Mouse (Mus musculus) adipocyte (in vitro differentiated cells): Measurements from ENCODE around the gene Zcchc13.
A peak's percentile ranks its signal among the peaks of the same experiment; 100 is the strongest.
"Not testable (repeated sequence)": the region's sequence is repeated elsewhere in the genome, so short reads cannot be mapped to it uniquely, and the experiment has no call there.

ENCODE experiments used
- DNase-seq: peaks from one replicate; pipeline ENCODE4 v3.0.0-alpha.2; 2016; ENCODE audit warnings: low spot score

Zcchc13 gene

GRCm38 (mm10) chrX:103644301-103644700 lies 13.9 kb downstream of the Zcchc13 start:
- peak; percentile 21 for DNase-seq

DNA sequence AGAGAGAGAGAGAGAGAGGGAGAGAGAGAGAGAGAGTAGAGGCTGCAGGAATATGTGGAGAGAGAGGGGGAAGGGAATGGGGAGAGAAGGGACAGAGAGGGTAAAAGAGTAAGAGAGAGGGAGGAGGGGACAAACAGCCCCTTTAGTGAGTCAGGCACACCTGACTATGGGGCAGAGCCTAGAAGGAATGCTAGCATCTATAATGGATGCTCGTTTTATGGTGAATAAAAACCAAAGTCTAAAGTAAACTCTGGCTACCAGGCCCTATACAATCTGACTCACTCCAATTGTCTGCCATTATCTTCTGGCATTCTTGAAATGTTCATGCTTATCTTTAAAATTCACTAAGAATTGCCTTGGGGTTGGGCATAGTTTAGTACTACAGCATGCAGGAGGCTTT lies 21.7 kb downstream of the Zcchc13 start:
- no peak for DNase-seq

- DNase-seq = peak; percentile 33
Measured at GRCm38 (mm10) chrX:103653021-103653420, 22.6 kb downstream of the Zcchc13 start.

- DNase-seq = no peak
Measured at GRCm38 (mm10) chrX:103658985-103659384, 28.6 kb downstream of the Zcchc13 start.

DNA sequence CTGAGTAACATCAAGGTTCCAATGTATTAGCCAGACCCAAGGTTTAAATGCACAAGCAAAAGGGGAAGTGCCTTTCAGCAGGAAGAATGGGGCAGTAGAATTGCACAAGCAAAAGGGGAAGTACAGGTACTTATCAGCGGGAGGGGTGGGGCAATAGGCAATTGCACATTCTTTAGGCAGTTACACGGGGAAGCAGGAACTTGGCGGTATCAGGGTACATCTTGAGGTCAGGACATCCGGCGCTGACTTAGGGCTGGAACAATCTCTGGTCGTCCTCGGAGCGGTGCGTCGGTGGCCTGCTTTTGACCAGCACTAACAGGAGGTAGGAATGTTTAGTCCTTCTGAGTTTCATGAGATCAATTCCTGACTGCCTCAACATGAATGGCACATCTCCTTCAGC lies 34.1 kb downstream of the Zcchc13 start:
- not testable (repeated sequence) for DNase-seq

DNA sequence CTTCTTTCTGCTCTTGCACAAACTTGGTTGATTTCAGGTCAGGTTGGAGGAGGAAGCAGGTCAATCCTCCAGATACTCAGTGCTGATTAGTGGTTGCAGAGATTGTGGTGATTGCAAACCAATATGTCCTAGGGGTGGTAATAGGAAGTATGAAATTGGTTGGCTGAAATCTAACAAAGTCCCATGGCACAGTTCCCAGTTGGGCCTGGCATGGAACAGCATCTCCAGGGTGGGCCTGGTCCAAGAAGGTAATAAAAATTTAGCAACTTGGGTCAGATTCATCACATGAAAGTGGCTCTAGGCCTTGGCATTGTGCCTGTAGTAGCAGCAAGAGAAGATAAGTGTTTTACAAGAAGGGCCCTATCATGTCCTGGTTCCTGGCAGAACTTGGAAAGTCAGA lies 39.9 kb downstream of the Zcchc13 start:
- DNase-seq = no peak

GRCm38 (mm10) chrX:103673761-103674160 lies 43.4 kb downstream of the Zcchc13 start:
- DNase-seq = no peak

- DNase-seq = peak; percentile 66
Measured at GRCm38 (mm10) chrX:103674674-103675073, 44.3 kb downstream of the Zcchc13 start.
